Mouse (Mus musculus): ENCODE measurements around the gene Cabp2. TPM values are rescaled to one million over a fixed set of nuclear protein-coding genes. Genes with fewer than 3 reads are reported as not detected.

Cabp2 gene
- polyA plus RNA-seq, 1 experiment from 2014 or later = not detected

DNA sequence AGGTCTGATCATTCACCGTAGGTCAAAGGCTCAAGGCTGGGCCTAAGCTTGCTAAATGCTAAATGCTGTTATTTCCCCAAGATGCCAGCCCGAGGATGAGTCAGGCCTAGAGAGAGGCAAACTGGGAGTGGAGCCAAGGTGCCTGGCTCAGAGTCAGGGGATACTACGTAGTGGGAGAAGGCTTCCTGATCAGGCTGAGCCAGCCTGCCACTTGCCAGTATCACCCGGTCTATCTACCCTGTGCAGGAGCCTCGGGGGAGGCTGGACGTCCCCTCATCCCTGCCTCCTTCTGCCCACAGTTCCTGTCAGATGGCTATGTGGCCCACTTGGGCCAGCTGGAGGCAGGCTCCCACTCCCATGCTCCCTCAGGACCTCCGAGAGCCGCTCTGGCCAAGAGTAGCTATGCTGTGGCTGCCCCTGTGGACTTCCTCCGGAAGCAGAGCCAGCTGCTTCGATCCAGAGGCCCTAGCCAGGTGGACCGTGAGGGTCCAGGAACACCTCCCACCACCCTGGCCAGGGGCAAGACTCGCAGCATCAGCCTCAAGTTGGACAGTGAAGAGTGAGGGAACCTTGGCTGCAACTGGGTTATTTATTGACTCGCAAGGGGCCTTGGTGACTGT, 31.9 kb downstream of the Cabp2 start:
- Histone ChIP-seq H3K36me3 (ENCODE audit: control insufficient read depth, insufficient read depth, low read length) (peaks cover 19% of the 10 kb centered on the region), H3K27ac (replicated peaks) (peak overlapping the region; percentile 13; the same call in 1 of the 2 replicates), H3K4me3 (ENCODE audit: low read depth, low read length) (no peak overlapping the region), H3K4me1 (replicated peaks; ENCODE audit: control insufficient read depth, insufficient read depth) (no peaks in the 10 kb centered on the region), H3K4me2 (replicated peaks; ENCODE audit: low read depth) (no peak overlapping the region), H3K27me3 (ENCODE audit: control insufficient read depth, insufficient read depth, low read length) (no peaks in the 10 kb centered on the region), H3K9me3 (ENCODE audit: control insufficient read depth, low read length) (no peaks in the 10 kb centered on the region), H3K9ac (ENCODE audit: low read length) (0 out of 2 replicates have a peak overlapping the region, but pooled peaks have one; percentile 1)
- peak; percentile 52 for DNase-seq (ENCODE audit: low spot score)
- no peak for TF ChIP-seq CTCF (IDR thresholded peaks at IDR 0.05; ENCODE audit: low read depth)
- no peak for TF ChIP-seq EP300 (optimal IDR thresholded peaks at IDR 0.05)
- WGBS = 66% methylated on average over 13 of the region's 13 CpGs
- ATAC-seq (ENCODE audit: low FRiP score, low TSS enrichment) = peak; percentile 41

DNA sequence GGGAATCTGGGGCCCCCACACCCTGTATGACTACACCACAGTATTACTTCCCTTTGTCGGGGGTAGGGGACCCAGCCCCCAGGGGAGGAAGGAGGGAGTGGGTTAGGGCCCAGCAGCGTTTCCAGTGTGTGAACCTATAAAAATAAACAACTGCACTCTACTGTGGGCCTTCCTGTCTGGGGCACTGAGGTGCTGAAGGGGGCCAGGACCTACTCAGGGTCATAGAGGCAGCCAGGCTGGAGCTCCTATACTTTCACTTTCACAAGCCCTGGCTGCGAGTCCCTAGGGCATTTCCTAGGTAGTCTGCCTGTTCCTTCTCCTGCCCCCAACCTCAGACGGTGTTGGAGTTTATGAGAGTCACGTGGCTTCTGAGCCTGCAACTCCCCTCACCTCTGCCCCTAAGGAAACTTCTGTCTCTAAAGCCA, 32.4 kb downstream of the Cabp2 start:
- H3K27ac ChIP-seq (replicated peaks) = peak overlapping the region; percentile 13; the same call in 1 of the 2 replicates
- DNase-seq (ENCODE audit: low spot score) = no peak
- H3K4me1 ChIP-seq (replicated peaks; ENCODE audit: control insufficient read depth, insufficient read depth) = no peaks in the 10 kb centered on the region
- 25% methylated on average over 5 of the region's 5 CpGs for WGBS
- peak; percentile 19; the same call in 1 of the 2 replicates for ATAC-seq (ENCODE audit: low FRiP score, low TSS enrichment)
- H3K4me2 ChIP-seq (replicated peaks; ENCODE audit: low read depth) = no peak overlapping the region
- no peaks in the 10 kb centered on the region for H3K27me3 ChIP-seq (ENCODE audit: control insufficient read depth, insufficient read depth, low read length)
- no peaks in the 10 kb centered on the region for H3K9me3 ChIP-seq (ENCODE audit: control insufficient read depth, low read length)
- no peak overlapping the region for H3K9ac ChIP-seq (ENCODE audit: low read length)
- TF ChIP-seq EP300 (optimal IDR thresholded peaks at IDR 0.05) = no peak
- TF ChIP-seq CTCF (IDR thresholded peaks at IDR 0.05; ENCODE audit: low read depth) = no peak
- no peak overlapping the region for H3K4me3 ChIP-seq (ENCODE audit: low read depth, low read length)
- H3K36me3 ChIP-seq (ENCODE audit: control insufficient read depth, insufficient read depth, low read length) = peaks cover 21% of the 10 kb centered on the region

DNA sequence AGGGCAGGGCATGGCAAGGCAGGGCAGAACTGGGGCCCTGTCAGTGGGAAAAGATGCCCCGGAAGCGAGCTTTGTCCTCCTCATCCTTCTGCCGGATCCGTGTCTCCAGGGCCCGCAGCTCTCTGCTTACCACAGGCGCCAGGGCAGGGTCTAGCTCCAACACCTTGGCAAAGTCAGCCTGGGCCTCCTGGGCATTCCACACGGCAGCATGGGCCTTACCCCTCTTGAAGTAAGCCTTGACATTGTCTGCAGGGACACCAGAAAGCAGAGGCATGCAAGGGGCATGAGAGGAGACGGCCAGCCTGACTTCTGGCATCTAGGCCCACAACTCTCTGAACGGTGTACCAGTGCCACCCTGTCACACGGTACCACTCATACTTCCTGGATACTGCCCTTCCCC, 33.2 kb downstream of the Cabp2 start:
- no peak for TF ChIP-seq EP300 (optimal IDR thresholded peaks at IDR 0.05)
- no peak for TF ChIP-seq CTCF (IDR thresholded peaks at IDR 0.05; ENCODE audit: low read depth)
- DNase-seq (ENCODE audit: low spot score) (no peak), ATAC-seq (ENCODE audit: low FRiP score, low TSS enrichment) (no peak)
- 88% methylated on average over 10 of the region's 10 CpGs for WGBS
- Histone ChIP-seq H3K9ac (ENCODE audit: low read length) (no peak overlapping the region), H3K27me3 (ENCODE audit: control insufficient read depth, insufficient read depth, low read length) (no peaks in the 10 kb centered on the region), H3K36me3 (ENCODE audit: control insufficient read depth, insufficient read depth, low read length) (peaks cover 21% of the 10 kb centered on the region), H3K9me3 (ENCODE audit: control insufficient read depth, low read length) (no peaks in the 10 kb centered on the region), H3K4me1 (replicated peaks; ENCODE audit: control insufficient read depth, insufficient read depth) (no peaks in the 10 kb centered on the region), H3K27ac (replicated peaks) (no peak overlapping the region), H3K4me2 (replicated peaks; ENCODE audit: low read depth) (no peak overlapping the region), H3K4me3 (ENCODE audit: low read depth, low read length) (no peak overlapping the region)

DNA sequence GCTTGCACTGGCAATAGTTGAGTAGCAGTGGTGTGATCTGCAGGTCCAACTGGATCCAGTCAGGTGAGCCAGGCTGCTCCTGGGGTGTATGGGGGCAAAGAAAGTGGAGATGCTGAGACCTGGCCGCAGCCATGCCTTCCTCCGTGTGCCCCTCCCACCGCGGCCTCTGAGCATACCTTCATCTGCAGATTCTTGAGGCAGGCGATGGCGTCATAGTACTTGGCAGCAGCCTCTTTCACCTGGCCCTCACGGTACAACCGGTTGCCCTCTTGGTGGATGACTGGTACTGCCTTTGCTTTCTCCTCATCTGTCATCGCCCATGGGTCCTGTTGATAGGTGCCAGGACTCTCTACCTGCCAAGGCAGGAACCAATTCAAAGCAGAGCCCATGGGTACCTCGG, 33.8 kb downstream of the Cabp2 start:
- ATAC-seq (ENCODE audit: low FRiP score, low TSS enrichment) (no peak), DNase-seq (ENCODE audit: low spot score) (no peak)
- H3K4me1 ChIP-seq (replicated peaks; ENCODE audit: control insufficient read depth, insufficient read depth) = no peaks in the 10 kb centered on the region
- no peaks in the 10 kb centered on the region for H3K27me3 ChIP-seq (ENCODE audit: control insufficient read depth, insufficient read depth, low read length)
- H3K4me3 ChIP-seq (ENCODE audit: low read depth, low read length) = no peak overlapping the region
- no peak for TF ChIP-seq CTCF (IDR thresholded peaks at IDR 0.05; ENCODE audit: low read depth)
- no peak for TF ChIP-seq EP300 (optimal IDR thresholded peaks at IDR 0.05)
- no peak overlapping the region for H3K27ac ChIP-seq (replicated peaks)
- no peak overlapping the region for H3K9ac ChIP-seq (ENCODE audit: low read length)
- 94% methylated on average over 10 of the region's 10 CpGs for WGBS
- H3K4me2 ChIP-seq (replicated peaks; ENCODE audit: low read depth) = no peak overlapping the region
- H3K9me3 ChIP-seq (ENCODE audit: control insufficient read depth, low read length) = no peaks in the 10 kb centered on the region
- peaks cover 21% of the 10 kb centered on the region for H3K36me3 ChIP-seq (ENCODE audit: control insufficient read depth, insufficient read depth, low read length)

DNA sequence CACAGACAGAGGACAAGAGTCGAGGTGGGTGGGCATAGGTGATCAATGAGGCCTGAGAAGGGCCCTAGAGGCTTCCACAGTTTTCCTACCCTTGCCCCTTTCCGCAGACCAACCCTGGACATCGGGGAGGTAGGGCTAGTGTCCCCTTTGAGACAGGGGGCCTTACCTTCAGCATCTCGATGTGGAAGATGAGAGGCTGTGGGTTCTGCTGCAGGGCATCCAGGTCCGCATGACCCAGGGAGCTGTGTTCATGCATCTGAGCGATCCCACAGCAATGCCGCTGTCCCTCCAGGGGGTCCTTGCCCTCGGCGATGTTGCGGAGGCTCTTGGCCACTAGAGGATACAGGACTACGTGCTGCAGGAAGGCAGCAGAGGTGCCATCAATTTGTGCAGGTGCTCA, 34.4 kb downstream of the Cabp2 start:
- Histone ChIP-seq H3K9ac (ENCODE audit: low read length) (no peak overlapping the region), H3K4me2 (replicated peaks; ENCODE audit: low read depth) (no peak overlapping the region), H3K4me3 (ENCODE audit: low read depth, low read length) (no peak overlapping the region), H3K9me3 (ENCODE audit: control insufficient read depth, low read length) (no peaks in the 10 kb centered on the region), H3K27me3 (ENCODE audit: control insufficient read depth, insufficient read depth, low read length) (no peaks in the 10 kb centered on the region), H3K36me3 (ENCODE audit: control insufficient read depth, insufficient read depth, low read length) (peaks cover 21% of the 10 kb centered on the region), H3K27ac (replicated peaks) (no peak overlapping the region), H3K4me1 (replicated peaks; ENCODE audit: control insufficient read depth, insufficient read depth) (peaks cover 5% of the 10 kb centered on the region)
- ATAC-seq (ENCODE audit: low FRiP score, low TSS enrichment) (no peak), DNase-seq (ENCODE audit: low spot score) (no peak)
- no peak for TF ChIP-seq EP300 (optimal IDR thresholded peaks at IDR 0.05)
- TF ChIP-seq CTCF (IDR thresholded peaks at IDR 0.05; ENCODE audit: low read depth) = no peak
- 87% methylated on average over 11 of the region's 11 CpGs for WGBS

DNA sequence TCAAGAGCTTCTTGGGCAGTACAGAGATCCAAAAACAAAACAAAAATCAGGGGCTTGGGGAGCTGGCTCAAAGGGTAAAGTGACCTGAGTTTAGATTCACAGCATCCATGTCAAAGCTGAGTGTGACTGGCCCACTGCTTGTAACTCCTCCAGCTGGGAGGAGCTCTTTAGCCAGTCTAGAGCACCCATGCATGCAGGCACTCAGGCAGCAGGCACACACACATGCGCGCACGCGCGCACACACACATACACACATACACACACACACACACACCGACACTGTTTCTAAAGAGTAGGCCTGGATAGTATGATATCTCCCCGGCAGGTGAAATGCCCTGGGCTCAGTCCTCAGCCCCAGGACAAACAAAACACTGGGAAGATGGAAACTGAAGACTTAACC, 35.6 kb downstream of the Cabp2 start:
- ATAC-seq (ENCODE audit: low FRiP score, low TSS enrichment) = no peak
- Histone ChIP-seq H3K4me2 (replicated peaks; ENCODE audit: low read depth) (no peak overlapping the region), H3K27me3 (ENCODE audit: control insufficient read depth, insufficient read depth, low read length) (no peaks in the 10 kb centered on the region), H3K4me1 (replicated peaks; ENCODE audit: control insufficient read depth, insufficient read depth) (peaks cover 7% of the 10 kb centered on the region), H3K27ac (replicated peaks) (no peak overlapping the region), H3K9ac (ENCODE audit: low read length) (no peak overlapping the region), H3K36me3 (ENCODE audit: control insufficient read depth, insufficient read depth, low read length) (peaks cover 19% of the 10 kb centered on the region), H3K4me3 (ENCODE audit: low read depth, low read length) (no peak overlapping the region), H3K9me3 (ENCODE audit: control insufficient read depth, low read length) (no peaks in the 10 kb centered on the region)
- TF ChIP-seq EP300 (optimal IDR thresholded peaks at IDR 0.05) = no peak
- 92% methylated on average over 7 of the region's 7 CpGs for WGBS
- no peak for DNase-seq (ENCODE audit: low spot score)
